Mouse (Mus musculus) CH12.LX (cell line): ENCODE data around the gene Tspyl4.

Source experiments
- CHD2 ChIP-seq: IDR thresholded peaks from 2 replicates; pipeline ENCODE4 v1.6.1; 2011; ENCODE audit warnings: low read length, improper control_type of control experiment
- CTCF ChIP-seq, 2 experiments: IDR thresholded peaks in 1 of 2; conservative IDR thresholded peaks in 1 of 2; 2 replicates each; pipeline ENCODE4 v1.5.1; 2011 to 2012; ENCODE audit warnings: low read depth in 2 of 2, low read length in 2 of 2, improper control_type of control experiment in 1 of 2, inconsistent platforms in 1 of 2, mild to moderate bottlenecking in 1 of 2, moderate library complexity in 1 of 2
- EP300 ChIP-seq: IDR thresholded peaks from 2 replicates; pipeline ENCODE4 v1.6.1; 2011; ENCODE audit warnings: low read length, improper control_type of control experiment
- ETS1 ChIP-seq: conservative IDR thresholded peaks from 2 replicates; pipeline ENCODE4 v1.6.1; 2012; ENCODE audit warnings: low read depth, mild to moderate bottlenecking, inconsistent platforms, low read length, improper control_type of control experiment, moderate library complexity
- HCFC1 ChIP-seq: IDR thresholded peaks from 2 replicates; pipeline ENCODE4 v1.6.1; 2012; ENCODE audit warnings: low read depth, mild to moderate bottlenecking, inconsistent platforms, low read length, improper control_type of control experiment
- JUN ChIP-seq: IDR thresholded peaks from 2 replicates; pipeline ENCODE4 v1.6.1; 2011; ENCODE audit warnings: low read depth, mild to moderate bottlenecking, low read length, improper control_type of control experiment, moderate library complexity; ENCODE audit not compliant: insufficient read depth
- MAX ChIP-seq: IDR thresholded peaks from 2 replicates; pipeline ENCODE4 v1.6.1; 2011; ENCODE audit warnings: low read length, improper control_type of control experiment
- POLR2A ChIP-seq: IDR thresholded peaks from 2 replicates; pipeline ENCODE4 v1.6.1; 2011; ENCODE audit warnings: low read depth, mild to moderate bottlenecking, improper control_type of control experiment, low read length
- SIN3A ChIP-seq: IDR thresholded peaks from 2 replicates; pipeline ENCODE4 v1.6.1; 2012; ENCODE audit warnings: low read length, improper control_type of control experiment, inconsistent platforms
- SMC3 ChIP-seq: IDR thresholded peaks from 2 replicates; pipeline ENCODE4 v1.6.1; 2011; ENCODE audit warnings: low read depth, low read length, improper control_type of control experiment
- TCF12 ChIP-seq: IDR thresholded peaks from 2 replicates; pipeline ENCODE4 v1.6.1; 2014; ENCODE audit warnings: low read depth, mild to moderate bottlenecking, inconsistent platforms, low read length, improper control_type of control experiment
- ZC3H11A ChIP-seq: IDR thresholded peaks from 2 replicates; pipeline ENCODE4 v1.6.1; 2012; ENCODE audit warnings: low read depth, mild to moderate bottlenecking, inconsistent platforms, low read length, improper control_type of control experiment
- ZMIZ1 ChIP-seq: IDR thresholded peaks from 2 replicates; pipeline ENCODE4 v1.6.1; 2012; ENCODE audit warnings: low read depth, mild to moderate bottlenecking, inconsistent platforms, low read length, improper control_type of control experiment
- ZNF384 ChIP-seq: IDR thresholded peaks from 2 replicates; pipeline ENCODE4 v1.6.1; 2012; ENCODE audit warnings: low read depth, low read length, improper control_type of control experiment, inconsistent platforms

DNA sequence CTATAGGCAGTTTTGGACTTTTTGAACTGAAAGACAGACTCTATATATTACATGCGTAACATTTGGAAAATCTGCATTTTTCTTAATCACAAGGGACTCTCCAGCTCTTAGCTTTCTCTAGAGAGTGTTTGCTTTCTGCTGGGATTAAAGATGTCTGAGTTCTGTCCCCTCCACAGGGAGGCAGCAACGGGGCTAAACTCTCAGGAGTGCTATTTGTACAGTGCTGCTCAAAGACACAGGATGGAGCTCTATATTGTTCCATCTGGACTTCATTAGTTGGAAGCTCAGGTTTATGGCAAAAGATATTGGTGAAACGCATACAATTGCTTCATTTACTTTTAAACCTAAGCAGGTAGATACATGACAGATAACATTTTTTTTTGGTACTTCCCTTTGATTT, 15.3 kb downstream of the Tspyl4 start:
- TF ChIP-seq TCF12 (no peak), ZMIZ1 (no peak), CTCF (conservative IDR thresholded peaks at IDR 0.05 in 1 of 2, IDR thresholded peaks at IDR 0.05 in 1 of 2; ENCODE audit: low read depth in 2 of 2, low read length in 2 of 2) (peak in 1 of 2 experiments; percentile 12; a peak in 1 of 4 replicates), SIN3A (no peak), SMC3 (no peak), MAX (no peak), HCFC1 (no peak), ETS1 (no peak), EP300 (no peak), POLR2A (no peak), ZC3H11A (no peak), JUN (no peak), ZNF384 (no peak), CHD2 (no peak)
